Mouse (Mus musculus) heart, postnatal 0 days (tissue): ENCODE measurements around the gene Zswim3. TPM values are rescaled to one million over a fixed set of nuclear protein-coding genes. Genes with fewer than 3 reads are reported as not detected.

Experiments
- ATAC-seq: fragments of 200-750 bp; cut with Nextera tagmentation; 2 replicates; pipeline ENCODE4 v1.8.0; 2017; ENCODE audit warnings: low read depth, moderate number of reproducible peaks, moderate library complexity; ENCODE audit not compliant: insufficient read depth
- DNase-seq: peaks from one replicate; pipeline ENCODE4 v3.0.0-alpha.2; 2016; ENCODE audit warnings: low spot score
- H3K27ac ChIP-seq: fragments of 300-500 bp; sonication (generic); 2 replicates; pipeline ENCODE4 v1.5.1; 2014; ENCODE audit warnings: low read depth, mild to moderate bottlenecking
- H3K27me3 ChIP-seq: fragments of 300-500 bp; sonication (generic); 2 replicates; pipeline ENCODE4 v1.6.1; 2014; ENCODE audit warnings: low read length, mixed read lengths; ENCODE audit not compliant: control insufficient read depth, insufficient read depth
- H3K36me3 ChIP-seq: fragments of 300-500 bp; sonication (generic); replicated peaks from 2 replicates; pipeline ENCODE4 v1.6.1; 2014; ENCODE audit warnings: low read length, mixed read lengths; ENCODE audit not compliant: control insufficient read depth, insufficient read depth
- H3K4me1 ChIP-seq: fragments of 300-500 bp; sonication (generic); 2 replicates; pipeline ENCODE4 v1.6.1; 2014; ENCODE audit warnings: antibody characterized with exemption; ENCODE audit not compliant: control insufficient read depth, insufficient read depth
- H3K4me2 ChIP-seq: fragments of 300-500 bp; sonication (generic); 2 replicates; pipeline ENCODE4 v1.6.1; 2014; ENCODE audit warnings: low read depth, mild to moderate bottlenecking, low read length, moderate library complexity
- H3K4me3 ChIP-seq: fragments of 300-500 bp; sonication (generic); 2 replicates; pipeline ENCODE4 v1.5.1; 2014; ENCODE audit warnings: low read depth, low read length
- H3K9ac ChIP-seq: fragments of 300-500 bp; sonication (generic); replicated peaks from 2 replicates; pipeline ENCODE4 v1.6.1; 2014; ENCODE audit warnings: low read depth, low read length, mixed read lengths
- H3K9me3 ChIP-seq: fragments of 300-500 bp; sonication (generic); replicated peaks from 2 replicates; pipeline ENCODE4 v1.6.1; 2016; ENCODE audit warnings: low read length; ENCODE audit not compliant: control insufficient read depth
- CTCF ChIP-seq: IDR thresholded peaks from 2 replicates; pipeline ENCODE4 v1.5.1; 2016; ENCODE audit warnings: antibody characterized with exemption, control low read depth, low read depth
- EP300 ChIP-seq: IDR thresholded peaks from 2 replicates; pipeline ENCODE4 v1.6.1; 2016; ENCODE audit warnings: antibody characterized with exemption, low read depth
- WGBS: fragments of 180-500 bp; shearing (Covaris S2); extraction: QIAGEN DNeasy Blood & Tissue Kit; methylation state at CpG from one replicate; pipeline ENCODE4 v1.1.7; 2014; 5-methylcytosine and 5-hydroxymethylcytosine counted together
- polyA plus RNA-seq: library from polyadenylated mRNA; unstranded; fragments of >200 nt; fragmentation: Nextera tagmentation; extraction: Ambion mirVana; gene quantifications from 2 replicates; pipeline ENCODE4 v1.2.1, GENCODE M21; 2015
- total RNA-seq: library from RNA; depleted of rRNA; stranded (reverse); fragments of >200 nt; gene quantifications from 2 replicates; pipeline ENCODE4 v1.2.3, GENCODE M21; 2014; ENCODE audit warnings: low replicate concordance

Gene Zswim3
- total and polyA plus RNA-seq, 2 experiments from 2014 or later = 2.8 to 3.4 TPM

GRCm38 (mm10) chr2:164770279-164770678, 34.6 kb upstream of the Zswim3 start:
- H3K4me2 ChIP-seq = peak overlapping the region; percentile 86
- H3K27me3 ChIP-seq = no peaks in the 10 kb centered on the region
- no peak for DNase-seq
- no peaks in the 10 kb centered on the region for H3K9me3 ChIP-seq
- no peak for ATAC-seq
- H3K9ac ChIP-seq = peak overlapping the region; percentile 58
- peaks cover 20% of the 10 kb centered on the region; the same call in 1 of the 2 replicates for H3K4me1 ChIP-seq
- H3K36me3 ChIP-seq = peaks cover 35% of the 10 kb centered on the region
- 3% methylated on average over 15 of the region's 15 CpGs for WGBS
- peak overlapping the region; percentile 43 for H3K27ac ChIP-seq
- TF ChIP-seq EP300 = no peak
- no peak for TF ChIP-seq CTCF
- H3K4me3 ChIP-seq = peak overlapping the region; percentile 68

GRCm38 (mm10) chr2:164771123-164771522, 33.8 kb upstream of the Zswim3 start:
- peak overlapping the region; percentile 86 for H3K4me2 ChIP-seq
- H3K9ac ChIP-seq = peak overlapping the region; percentile 35; the same call in 1 of the 2 replicates
- H3K9me3 ChIP-seq = no peaks in the 10 kb centered on the region
- H3K27me3 ChIP-seq = no peaks in the 10 kb centered on the region
- DNase-seq (no peak), ATAC-seq (no peak)
- WGBS = 51% methylated on average over 8 of the region's 8 CpGs
- H3K4me1 ChIP-seq = peaks cover 20% of the 10 kb centered on the region; the same call in 1 of the 2 replicates
- peak overlapping the region; percentile 68 for H3K4me3 ChIP-seq
- peaks cover 27% of the 10 kb centered on the region for H3K36me3 ChIP-seq
- H3K27ac ChIP-seq = no peak overlapping the region
- TF ChIP-seq EP300 (no peak), CTCF (no peak)

- H3K9ac ChIP-seq = no peak overlapping the region
- peaks cover 20% of the 10 kb centered on the region; the same call in 1 of the 2 replicates for H3K4me1 ChIP-seq
- DNase-seq = no peak
- TF ChIP-seq EP300 = no peak
- no peak for TF ChIP-seq CTCF
- no peak overlapping the region for H3K27ac ChIP-seq
- no peaks in the 10 kb centered on the region for H3K9me3 ChIP-seq
- no peak overlapping the region for H3K4me2 ChIP-seq
- no peak for ATAC-seq
- no peaks in the 10 kb centered on the region for H3K27me3 ChIP-seq
- H3K36me3 ChIP-seq = peaks cover 6% of the 10 kb centered on the region
- no peak overlapping the region for H3K4me3 ChIP-seq
- 75% methylated on average over 14 of the region's 14 CpGs for WGBS
Measured at GRCm38 (mm10) chr2:164773229-164773988, 31.5 kb upstream of the Zswim3 start.

GRCm38 (mm10) chr2:164773989-164774364, 30.9 kb upstream of the Zswim3 start:
- Histone ChIP-seq H3K9me3 (no peaks in the 10 kb centered on the region), H3K4me1 (peaks cover 20% of the 10 kb centered on the region; the same call in 1 of the 2 replicates), H3K4me3 (no peak overlapping the region), H3K9ac (no peak overlapping the region), H3K36me3 (peaks cover 5% of the 10 kb centered on the region; the same call in 1 of the 2 replicates), H3K4me2 (no peak overlapping the region), H3K27me3 (no peaks in the 10 kb centered on the region), H3K27ac (no peak overlapping the region)
- ATAC-seq (no peak), DNase-seq (no peak)
- 65% methylated on average over 5 of the region's 5 CpGs for WGBS
- TF ChIP-seq EP300 (no peak), CTCF (no peak)

GRCm38 (mm10) chr2:164776130-164776529, 28.8 kb upstream of the Zswim3 start:
- TF ChIP-seq CTCF (no peak), EP300 (no peak)
- H3K4me3 ChIP-seq = no peak overlapping the region
- H3K4me2 ChIP-seq = no peak overlapping the region
- ATAC-seq (no peak), DNase-seq (no peak)
- no peak overlapping the region for H3K27ac ChIP-seq
- peaks cover 13% of the 10 kb centered on the region; the same call in 1 of the 2 replicates for H3K4me1 ChIP-seq
- 72% methylated on average over 6 of the region's 6 CpGs for WGBS
- H3K9ac ChIP-seq = no peak overlapping the region
- H3K9me3 ChIP-seq = no peaks in the 10 kb centered on the region
- peaks cover 5% of the 10 kb centered on the region; the same call in 1 of the 2 replicates for H3K36me3 ChIP-seq
- H3K27me3 ChIP-seq = no peaks in the 10 kb centered on the region

- Histone ChIP-seq H3K4me3 (no peak overlapping the region), H3K27ac (no peak overlapping the region), H3K4me1 (peaks cover 6% of the 10 kb centered on the region; the same call in 1 of the 2 replicates), H3K4me2 (no peak overlapping the region), H3K36me3 (peaks cover 5% of the 10 kb centered on the region; the same call in 1 of the 2 replicates), H3K27me3 (no peaks in the 10 kb centered on the region), H3K9ac (no peak overlapping the region), H3K9me3 (no peaks in the 10 kb centered on the region)
- DNase-seq (no peak), ATAC-seq (no peak)
- no peak for TF ChIP-seq CTCF
- no peak for TF ChIP-seq EP300
- 64% methylated on average over 17 of the region's 17 CpGs for WGBS
Measured at GRCm38 (mm10) chr2:164776801-164777200, 28.1 kb upstream of the Zswim3 start.
